Mouse (Mus musculus): ENCODE data around the gene Arl15. TPM values are rescaled to one million over a fixed set of nuclear protein-coding genes. Genes with fewer than 3 reads are reported as not detected.

The Arl15 gene
- polyA plus RNA-seq, 1 experiment from 2014 or later: 19.7 TPM

GRCm38 (mm10) chr13:114017928-114018327 lies 223.6 kb downstream of the Arl15 start:
- no peaks in the 10 kb centered on the region for H3K9me3 ChIP-seq (ENCODE audit: control insufficient read depth, low read length)
- no peak overlapping the region for H3K4me3 ChIP-seq (replicated peaks; ENCODE audit: low read length)
- H3K27ac ChIP-seq (ENCODE audit: low read length): no peak overlapping the region
- H3K9ac ChIP-seq (replicated peaks; ENCODE audit: low read depth, low read length): no peak overlapping the region
- no peak overlapping the region for H3K4me2 ChIP-seq (ENCODE audit: low read length)
- H3K27me3 ChIP-seq (replicated peaks; ENCODE audit: control insufficient read depth, insufficient read depth, low read length): no peaks in the 10 kb centered on the region
- 78% methylated on average over 8 of the region's 8 CpGs for WGBS
- no peak for ATAC-seq
- peaks cover 2% of the 10 kb centered on the region; the same call in 1 of the 2 replicates for H3K4me1 ChIP-seq (replicated peaks; ENCODE audit: control insufficient read depth, insufficient read depth, low read length)
- H3K36me3 ChIP-seq (ENCODE audit: control insufficient read depth, insufficient read depth): no peaks in the 10 kb centered on the region

GRCm38 (mm10) chr13:114023541-114023940 lies 229.2 kb downstream of the Arl15 start:
- no peaks in the 10 kb centered on the region for H3K9me3 ChIP-seq (ENCODE audit: control insufficient read depth, low read length)
- H3K36me3 ChIP-seq (ENCODE audit: control insufficient read depth, insufficient read depth): no peaks in the 10 kb centered on the region
- no peak overlapping the region for H3K27ac ChIP-seq (ENCODE audit: low read length)
- H3K4me3 ChIP-seq (replicated peaks; ENCODE audit: low read length): no peak overlapping the region
- peaks cover 2% of the 10 kb centered on the region; the same call in 1 of the 2 replicates for H3K4me1 ChIP-seq (replicated peaks; ENCODE audit: control insufficient read depth, insufficient read depth, low read length)
- H3K4me2 ChIP-seq (ENCODE audit: low read length): no peak overlapping the region
- 98% methylated on average over 7 of the region's 7 CpGs for WGBS
- ATAC-seq: no peak
- H3K9ac ChIP-seq (replicated peaks; ENCODE audit: low read depth, low read length): no peak overlapping the region
- H3K27me3 ChIP-seq (replicated peaks; ENCODE audit: control insufficient read depth, insufficient read depth, low read length): no peaks in the 10 kb centered on the region

- Histone ChIP-seq H3K9me3 (ENCODE audit: control insufficient read depth, low read length) (no peaks in the 10 kb centered on the region), H3K4me1 (replicated peaks; ENCODE audit: control insufficient read depth, insufficient read depth, low read length) (no peaks in the 10 kb centered on the region; the same call in 1 of the 2 replicates), H3K36me3 (ENCODE audit: control insufficient read depth, insufficient read depth) (no peaks in the 10 kb centered on the region), H3K27ac (ENCODE audit: low read length) (no peak overlapping the region), H3K4me2 (ENCODE audit: low read length) (no peak overlapping the region), H3K27me3 (replicated peaks; ENCODE audit: control insufficient read depth, insufficient read depth, low read length) (no peaks in the 10 kb centered on the region), H3K9ac (replicated peaks; ENCODE audit: low read depth, low read length) (no peak overlapping the region), H3K4me3 (replicated peaks; ENCODE audit: low read length) (no peak overlapping the region)
- no peak for ATAC-seq
- WGBS: 76% methylated on average over 6 of the region's 6 CpGs
These were observed 232.0 kb downstream of the Arl15 start for GRCm38 (mm10) chr13:114026306-114026705.

GRCm38 (mm10) chr13:114026751-114027150 lies 232.4 kb downstream of the Arl15 start:
- Histone ChIP-seq H3K4me1 (replicated peaks; ENCODE audit: control insufficient read depth, insufficient read depth, low read length) (no peaks in the 10 kb centered on the region), H3K9ac (replicated peaks; ENCODE audit: low read depth, low read length) (no peak overlapping the region), H3K9me3 (ENCODE audit: control insufficient read depth, low read length) (no peaks in the 10 kb centered on the region), H3K4me3 (replicated peaks; ENCODE audit: low read length) (no peak overlapping the region), H3K36me3 (ENCODE audit: control insufficient read depth, insufficient read depth) (no peaks in the 10 kb centered on the region), H3K27me3 (replicated peaks; ENCODE audit: control insufficient read depth, insufficient read depth, low read length) (no peaks in the 10 kb centered on the region), H3K4me2 (ENCODE audit: low read length) (no peak overlapping the region), H3K27ac (ENCODE audit: low read length) (no peak overlapping the region)
- WGBS: 85% methylated on average over 7 of the region's 7 CpGs
- no peak for ATAC-seq

GRCm38 (mm10) chr13:114048071-114048470 lies 253.8 kb downstream of the Arl15 start:
- no peak overlapping the region for H3K4me2 ChIP-seq (ENCODE audit: low read length)
- no peak for ATAC-seq
- 36% methylated on average over 10 of the region's 10 CpGs for WGBS

GRCm38 (mm10) chr13:114048688-114049087 lies 254.4 kb downstream of the Arl15 start:
- Histone ChIP-seq H3K36me3 (ENCODE audit: control insufficient read depth, insufficient read depth) (no peaks in the 10 kb centered on the region), H3K27me3 (replicated peaks; ENCODE audit: control insufficient read depth, insufficient read depth, low read length) (no peaks in the 10 kb centered on the region), H3K4me2 (ENCODE audit: low read length) (no peak overlapping the region), H3K9ac (replicated peaks; ENCODE audit: low read depth, low read length) (no peak overlapping the region), H3K27ac (ENCODE audit: low read length) (no peak overlapping the region), H3K4me3 (replicated peaks; ENCODE audit: low read length) (no peak overlapping the region), H3K4me1 (replicated peaks; ENCODE audit: control insufficient read depth, insufficient read depth, low read length) (0 out of 2 replicates have a peak, but pooled peaks cover 2% of the 10 kb centered on the region), H3K9me3 (ENCODE audit: control insufficient read depth, low read length) (no peaks in the 10 kb centered on the region)
- WGBS: 37% methylated on average over 3 of the region's 3 CpGs
- ATAC-seq: no peak

More at GRCm38 (mm10) chr13:114048071-114048470, 253.8 kb downstream of the Arl15 start:
- 0 out of 2 replicates have a peak, but pooled peaks cover 2% of the 10 kb centered on the region for H3K4me1 ChIP-seq (replicated peaks; ENCODE audit: control insufficient read depth, insufficient read depth, low read length)
- no peaks in the 10 kb centered on the region for H3K9me3 ChIP-seq (ENCODE audit: control insufficient read depth, low read length)
- H3K27me3 ChIP-seq (replicated peaks; ENCODE audit: control insufficient read depth, insufficient read depth, low read length): no peaks in the 10 kb centered on the region
- no peak overlapping the region for H3K9ac ChIP-seq (replicated peaks; ENCODE audit: low read depth, low read length)
- no peaks in the 10 kb centered on the region for H3K36me3 ChIP-seq (ENCODE audit: control insufficient read depth, insufficient read depth)
- no peak overlapping the region for H3K4me3 ChIP-seq (replicated peaks; ENCODE audit: low read length)
- H3K27ac ChIP-seq (ENCODE audit: low read length): no peak overlapping the region

- no peak overlapping the region for H3K4me2 ChIP-seq (ENCODE audit: low read length)
- no peaks in the 10 kb centered on the region for H3K36me3 ChIP-seq (ENCODE audit: control insufficient read depth, insufficient read depth)
- no peak overlapping the region for H3K4me3 ChIP-seq (replicated peaks; ENCODE audit: low read length)
- H3K27me3 ChIP-seq (replicated peaks; ENCODE audit: control insufficient read depth, insufficient read depth, low read length): no peaks in the 10 kb centered on the region
- ATAC-seq: no peak
- no peak overlapping the region for H3K9ac ChIP-seq (replicated peaks; ENCODE audit: low read depth, low read length)
- H3K4me1 ChIP-seq (replicated peaks; ENCODE audit: control insufficient read depth, insufficient read depth, low read length): 0 out of 2 replicates have a peak, but pooled peaks cover 2% of the 10 kb centered on the region
- H3K9me3 ChIP-seq (ENCODE audit: control insufficient read depth, low read length): no peaks in the 10 kb centered on the region
- WGBS: 28% methylated on average over 9 of the region's 9 CpGs
- no peak overlapping the region for H3K27ac ChIP-seq (ENCODE audit: low read length)
These were observed 257.0 kb downstream of the Arl15 start for GRCm38 (mm10) chr13:114051151-114051850.

- H3K4me1 ChIP-seq (replicated peaks; ENCODE audit: control insufficient read depth, insufficient read depth, low read length): 0 out of 2 replicates have a peak, but pooled peaks cover 2% of the 10 kb centered on the region
- no peak overlapping the region for H3K4me2 ChIP-seq (ENCODE audit: low read length)
- H3K36me3 ChIP-seq (ENCODE audit: control insufficient read depth, insufficient read depth): no peaks in the 10 kb centered on the region
- H3K9ac ChIP-seq (replicated peaks; ENCODE audit: low read depth, low read length): no peak overlapping the region
- H3K9me3 ChIP-seq (ENCODE audit: control insufficient read depth, low read length): no peaks in the 10 kb centered on the region
- H3K27me3 ChIP-seq (replicated peaks; ENCODE audit: control insufficient read depth, insufficient read depth, low read length): no peaks in the 10 kb centered on the region
- 33% methylated on average over 15 of the region's 15 CpGs for WGBS
- H3K27ac ChIP-seq (ENCODE audit: low read length): no peak overlapping the region
- H3K4me3 ChIP-seq (replicated peaks; ENCODE audit: low read length): no peak overlapping the region
- ATAC-seq: no peak
These were observed 258.3 kb downstream of the Arl15 start for GRCm38 (mm10) chr13:114052426-114053205.

- no peak for ATAC-seq
- H3K9ac ChIP-seq (replicated peaks; ENCODE audit: low read depth, low read length): no peak overlapping the region
- 89% methylated on average over 2 of the region's 2 CpGs for WGBS
These were observed 259.0 kb downstream of the Arl15 start for GRCm38 (mm10) chr13:114053261-114053660.

More at GRCm38 (mm10) chr13:114053261-114053660, 259.0 kb downstream of the Arl15 start:
- H3K36me3 ChIP-seq (ENCODE audit: control insufficient read depth, insufficient read depth): no peaks in the 10 kb centered on the region
- H3K27ac ChIP-seq (ENCODE audit: low read length): no peak overlapping the region
- H3K27me3 ChIP-seq (replicated peaks; ENCODE audit: control insufficient read depth, insufficient read depth, low read length): no peaks in the 10 kb centered on the region
- H3K9me3 ChIP-seq (ENCODE audit: control insufficient read depth, low read length): no peaks in the 10 kb centered on the region
- H3K4me2 ChIP-seq (ENCODE audit: low read length): no peak overlapping the region
- 0 out of 2 replicates have a peak, but pooled peaks cover under 1% of the 10 kb centered on the region for H3K4me1 ChIP-seq (replicated peaks; ENCODE audit: control insufficient read depth, insufficient read depth, low read length)
- H3K4me3 ChIP-seq (replicated peaks; ENCODE audit: low read length): no peak overlapping the region
